ENCODE assay signal across 8 mouse cellular contexts in the genomic region with DNA sequence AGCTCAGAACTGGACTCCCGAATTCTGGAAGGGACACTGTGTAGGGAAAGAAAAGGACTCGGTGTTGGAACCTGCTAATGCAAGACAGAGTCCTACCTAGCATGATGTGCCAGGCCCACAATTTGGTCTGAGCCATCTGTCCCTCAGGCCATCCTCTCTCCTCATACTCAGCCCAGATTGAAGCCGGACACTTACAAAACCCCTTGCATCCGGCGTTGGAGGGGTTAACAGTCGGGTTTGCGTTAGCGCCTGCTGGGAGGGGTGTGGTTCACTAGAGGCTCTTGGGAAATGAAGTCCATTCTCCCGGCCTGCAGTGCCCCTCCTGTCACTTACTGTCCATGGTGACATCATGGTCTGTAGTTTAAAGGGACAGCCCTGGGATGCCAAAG. TPM values are rescaled to one million over a fixed set of nuclear protein-coding genes. Genes with fewer than 3 reads are reported as not detected.
A peak's percentile ranks its signal among the peaks of the same experiment; 100 is the strongest.
DNase-seq lines count a peak whose midpoint lies in the region; ATAC-seq lines count a peak whose summit lies in the region.

No protein-coding gene starts in this region.

- H3K4me2 ChIP-seq in hindbrain, embryonic 13.5 days, result peak overlapping the region; percentile 83

- no peaks in the 10 kb centered on the region for H3K9me3 ChIP-seq in hindbrain, embryonic 13.5 days

- peak; percentile 91 for ATAC-seq in hindbrain, embryonic 13.5 days (ENCODE audit: low FRiP score)

- DNase-seq in NIH3T3 (ENCODE audit: low read depth), result peak; percentile 93
- DNase-seq in cerebellum, postnatal 14 days, result peak; percentile 97 to 98
- DNase-seq in frontal cortex, postnatal 14 days (ENCODE audit: low spot score in 2 of 2), result peak; percentile 87 to 89
- peak; percentile 76 to 83 for DNase-seq in layer of hippocampus, postnatal 25 days (ENCODE audit: extremely low spot score in 1 of 2, low spot score in 1 of 2)
- DNase-seq in lung, postnatal 25 days (ENCODE audit: low spot score), result peak; percentile 95
- peak; percentile 95 for DNase-seq in retina, embryonic 14.5 days (ENCODE audit: low spot score)
- DNase-seq in thymus, postnatal 4 days, result peak; percentile 88

- peaks cover 26% of the 10 kb centered on the region for H3K4me1 ChIP-seq in hindbrain, embryonic 13.5 days (replicated peaks)

- H3K27me3 ChIP-seq in hindbrain, embryonic 13.5 days, result no peaks in the 10 kb centered on the region

- WGBS in hindbrain, embryonic 13.5 days, result 0% methylated on average over 9 of the region's 9 CpGs

- peak overlapping the region; percentile 93 for H3K27ac ChIP-seq in hindbrain, embryonic 13.5 days

- peaks cover 33% of the 10 kb centered on the region for H3K36me3 ChIP-seq in hindbrain, embryonic 13.5 days

- peak overlapping the region; percentile 71 for H3K4me3 ChIP-seq in hindbrain, embryonic 13.5 days

- H3K9ac ChIP-seq in hindbrain, embryonic 13.5 days, result peak overlapping the region; percentile 91; the same call in 1 of the 2 replicates

RNA-seq across cellular contexts. Expression of gene Ppp2r5b, which starts 0.4 kb away (rescaled TPM):
- polyA plus RNA-seq in hindbrain, embryonic 13.5 days (2015; fragmentation: Nextera tagmentation; extraction: Ambion mirVana), result 93.8 and 98.3 TPM in 2 replicates
- total RNA-seq in layer of hippocampus, postnatal 25 days (2021), result 100 to 1,000 TPM; 137 to 146 TPM

RNA-seq across cellular contexts. Expression of gene Atg2a, which starts 5.4 kb away (rescaled TPM):
- polyA plus RNA-seq in hindbrain, embryonic 13.5 days (2015; fragmentation: Nextera tagmentation; extraction: Ambion mirVana), result 11.6 and 11.7 TPM in 2 replicates
- 10 to 100 TPM; 31.1 to 38.3 TPM for total RNA-seq in layer of hippocampus, postnatal 25 days (2021)

RNA-seq across cellular contexts. Expression of gene Gpha2, which starts 9.9 kb away (rescaled TPM):
- polyA plus RNA-seq in hindbrain, embryonic 13.5 days (2015; fragmentation: Nextera tagmentation; extraction: Ambion mirVana), result 0.27 TPM in 1 of 2 replicates, not detected in the other
- total RNA-seq in layer of hippocampus, postnatal 25 days (2021), result not detected

RNA-seq across cellular contexts. Expression of gene Ehd1, which starts 40.5 kb away (rescaled TPM):
- polyA plus RNA-seq in hindbrain, embryonic 13.5 days (2015; fragmentation: Nextera tagmentation; extraction: Ambion mirVana), result 86.8 and 96.4 TPM in 2 replicates
- 10 to 100 TPM; 84.9 to 88.6 TPM for total RNA-seq in layer of hippocampus, postnatal 25 days (2021)

RNA-seq across cellular contexts. Expression of gene Majin, which starts 51.9 kb away (rescaled TPM):
- polyA plus RNA-seq in hindbrain, embryonic 13.5 days (2015; fragmentation: Nextera tagmentation; extraction: Ambion mirVana), result not detected in 2 replicates
- total RNA-seq in layer of hippocampus, postnatal 25 days (2021), result not detected

Comparison
In these comparisons a context has a peak if more than half of its experiments do, and no peak if none do; other contexts are left out.
1. Peak in every context shown above with its lines: DNase-seq, ATAC-seq, H3K4me3 ChIP-seq and H3K27ac ChIP-seq.